Mouse (Mus musculus): Measurements from ENCODE around the gene Stmnd1. TPM values are rescaled to one million over a fixed set of nuclear protein-coding genes. Genes with fewer than 3 reads are reported as not detected.
A peak's percentile ranks its signal among the peaks of the same experiment; 100 is the strongest.

Gene Stmnd1
- polyA plus RNA-seq, 2 experiments = not detected

GRCm38 (mm10) chr13:46255616-46256015 lies 17.9 kb upstream of the Stmnd1 start:
- no peaks in the 10 kb centered on the region for H3K27me3 ChIP-seq (ENCODE audit: control insufficient read depth, insufficient read depth, low read length)
- no peak overlapping the region for H3K9ac ChIP-seq (replicated peaks)
- no peak overlapping the region for H3K27ac ChIP-seq
- H3K4me2 ChIP-seq (ENCODE audit: low read depth) = no peak overlapping the region
- peaks cover 0 to 9% of the 10 kb centered on the region in 2 experiments; a peak in 3 of 4 replicates for H3K4me1 ChIP-seq (replicated peaks; ENCODE audit: control insufficient read depth in 2 of 2, insufficient read depth in 2 of 2, low read length in 1 of 2)
- no peak for TF ChIP-seq EP300 (IDR thresholded peaks at IDR 0.05; ENCODE audit: low read depth)
- TF ChIP-seq CTCF (IDR thresholded peaks at IDR 0.05; ENCODE audit: low read depth) = no peak
- H3K4me3 ChIP-seq (ENCODE audit: insufficient read depth in 1 of 2, low read depth in 2 of 2, low read length in 2 of 2) = no peak overlapping the region
- no peak for DNase-seq (ENCODE audit: low read depth in 3 of 3, low spot score in 3 of 3)
- H3K36me3 ChIP-seq (replicated peaks; ENCODE audit: control insufficient read depth, insufficient read depth, low read depth) = no peaks in the 10 kb centered on the region
- ATAC-seq (ENCODE audit: insufficient read depth) = peak; percentile 53; the same call in 1 of the 2 replicates
- WGBS (ENCODE audit: insufficient replicate concordance) = 24% methylated on average over 6 of the region's 6 CpGs
- no peaks in the 10 kb centered on the region for H3K9me3 ChIP-seq (ENCODE audit: control insufficient read depth, low read length)

GRCm38 (mm10) chr13:46257847-46258246 lies 15.7 kb upstream of the Stmnd1 start:
- H3K36me3 ChIP-seq (replicated peaks; ENCODE audit: control insufficient read depth, insufficient read depth, low read depth) = no peaks in the 10 kb centered on the region
- DNase-seq (ENCODE audit: low read depth in 3 of 3, low spot score in 3 of 3) (no peak), ATAC-seq (ENCODE audit: insufficient read depth) (no peak)
- 3% methylated on average over 4 of the region's 4 CpGs for WGBS (ENCODE audit: insufficient replicate concordance)
- H3K4me2 ChIP-seq (ENCODE audit: low read depth) = no peak overlapping the region
- no peak overlapping the region for H3K27ac ChIP-seq
- no peak overlapping the region for H3K4me3 ChIP-seq (ENCODE audit: insufficient read depth in 1 of 2, low read depth in 2 of 2, low read length in 2 of 2)
- no peak overlapping the region for H3K9ac ChIP-seq (replicated peaks)
- no peaks in the 10 kb centered on the region for H3K9me3 ChIP-seq (ENCODE audit: control insufficient read depth, low read length)
- TF ChIP-seq EP300 (IDR thresholded peaks at IDR 0.05; ENCODE audit: low read depth) (no peak), CTCF (IDR thresholded peaks at IDR 0.05; ENCODE audit: low read depth) (peak; percentile 60)
- peaks cover 0 to 9% of the 10 kb centered on the region in 2 experiments; a peak in 3 of 4 replicates for H3K4me1 ChIP-seq (replicated peaks; ENCODE audit: control insufficient read depth in 2 of 2, insufficient read depth in 2 of 2, low read length in 1 of 2)
- H3K27me3 ChIP-seq (ENCODE audit: control insufficient read depth, insufficient read depth, low read length) = no peaks in the 10 kb centered on the region

GRCm38 (mm10) chr13:46259526-46259925 lies 14.0 kb upstream of the Stmnd1 start:
- Histone ChIP-seq H3K4me3 (ENCODE audit: insufficient read depth in 1 of 2, low read depth in 2 of 2, low read length in 2 of 2) (no peak overlapping the region), H3K4me2 (ENCODE audit: low read depth) (no peak overlapping the region), H3K9me3 (ENCODE audit: control insufficient read depth, low read length) (no peaks in the 10 kb centered on the region), H3K9ac (replicated peaks) (no peak overlapping the region), H3K4me1 (replicated peaks; ENCODE audit: control insufficient read depth in 2 of 2, insufficient read depth in 2 of 2, low read length in 1 of 2) (peaks cover 0 to 9% of the 10 kb centered on the region in 2 experiments; a peak in 3 of 4 replicates), H3K27me3 (ENCODE audit: control insufficient read depth, insufficient read depth, low read length) (no peaks in the 10 kb centered on the region), H3K27ac (no peak overlapping the region), H3K36me3 (replicated peaks; ENCODE audit: control insufficient read depth, insufficient read depth, low read depth) (no peaks in the 10 kb centered on the region)
- ATAC-seq (ENCODE audit: insufficient read depth) (no peak), DNase-seq (ENCODE audit: low read depth in 3 of 3, low spot score in 3 of 3) (no peak)
- 21% methylated on average over 4 of the region's 4 CpGs for whole genome bisulfite sequencing (ENCODE audit: insufficient replicate concordance)
- no peak for TF ChIP-seq EP300 (IDR thresholded peaks at IDR 0.05; ENCODE audit: low read depth)
- TF ChIP-seq CTCF (IDR thresholded peaks at IDR 0.05; ENCODE audit: low read depth) = no peak

GRCm38 (mm10) chr13:46261244-46261643 lies 12.3 kb upstream of the Stmnd1 start:
- Histone ChIP-seq H3K4me1 (replicated peaks; ENCODE audit: control insufficient read depth in 2 of 2, insufficient read depth in 2 of 2, low read length in 1 of 2) (no peaks in the 10 kb centered on the region; a peak in 1 of 4 replicates), H3K36me3 (replicated peaks; ENCODE audit: control insufficient read depth, insufficient read depth, low read depth) (no peaks in the 10 kb centered on the region), H3K4me3 (ENCODE audit: insufficient read depth in 1 of 2, low read depth in 2 of 2, low read length in 2 of 2) (no peak overlapping the region), H3K9me3 (ENCODE audit: control insufficient read depth, low read length) (no peaks in the 10 kb centered on the region), H3K27me3 (ENCODE audit: control insufficient read depth, insufficient read depth, low read length) (no peaks in the 10 kb centered on the region), H3K4me2 (ENCODE audit: low read depth) (no peak overlapping the region), H3K27ac (no peak overlapping the region), H3K9ac (replicated peaks) (no peak overlapping the region)
- no peak for ATAC-seq (ENCODE audit: insufficient read depth)
- no peak for DNase-seq (ENCODE audit: low read depth in 3 of 3, low spot score in 3 of 3)
- TF ChIP-seq EP300 (IDR thresholded peaks at IDR 0.05; ENCODE audit: low read depth) (no peak), CTCF (IDR thresholded peaks at IDR 0.05; ENCODE audit: low read depth) (no peak)
- WGBS (ENCODE audit: insufficient replicate concordance) = 55% methylated on average over 3 of the region's 3 CpGs

GRCm38 (mm10) chr13:46267783-46268182 lies 5.7 kb upstream of the Stmnd1 start:
- Histone ChIP-seq H3K4me1 (replicated peaks; ENCODE audit: control insufficient read depth in 2 of 2, insufficient read depth in 2 of 2, low read length in 1 of 2) (peaks cover 0 to 15% of the 10 kb centered on the region in 2 experiments; a peak in 2 of 4 replicates), H3K27me3 (ENCODE audit: control insufficient read depth, insufficient read depth, low read length) (no peaks in the 10 kb centered on the region), H3K27ac (no peak overlapping the region), H3K36me3 (replicated peaks; ENCODE audit: control insufficient read depth, insufficient read depth, low read depth) (no peaks in the 10 kb centered on the region), H3K9me3 (ENCODE audit: control insufficient read depth, low read length) (no peaks in the 10 kb centered on the region), H3K4me3 (ENCODE audit: insufficient read depth in 1 of 2, low read depth in 2 of 2, low read length in 2 of 2) (no peak overlapping the region), H3K9ac (replicated peaks) (no peak overlapping the region), H3K4me2 (ENCODE audit: low read depth) (no peak overlapping the region)
- ATAC-seq (ENCODE audit: insufficient read depth) = peak; percentile 78; the same call in 1 of the 2 replicates
- TF ChIP-seq EP300 (IDR thresholded peaks at IDR 0.05; ENCODE audit: low read depth) = no peak
- no peak for TF ChIP-seq CTCF (IDR thresholded peaks at IDR 0.05; ENCODE audit: low read depth)
- peak in 2 of 3 experiments; percentile 12 to 17 for DNase-seq (ENCODE audit: low read depth in 3 of 3, low spot score in 3 of 3)
